Mouse (Mus musculus) heart, postnatal 14 days (tissue): ENCODE data around the gene Myo1c. TPM values are rescaled to one million over a fixed set of nuclear protein-coding genes. Genes with fewer than 3 reads are reported as not detected.
A peak's percentile ranks its signal among the peaks of the same experiment; 100 is the strongest.

Experiments
- DNase-seq, 2 experiments: peaks; one replicate each; pipeline ENCODE4 v3.0.0; 2021 to 2022
- intact Hi-C: fragments of 180-260 bp; cut with DNase I; formaldehyde crosslinking; loops from one replicate; pipeline ENCODE4 v1.15.1; 2025
- long read RNA-seq, 2 experiments: library from polyadenylated mRNA; stranded (forward); transcript quantifications; one replicate each; pipeline ENCODE4 v2.0.0; 2021
- total RNA-seq, 2 experiments: library from RNA; stranded (reverse); gene quantifications; 2 replicates each; pipeline ENCODE4 v1.2.3; 2021

The Myo1c gene
- 100 to 1,000 TPM; 136 to 143 TPM for total RNA-seq
- long read RNA-seq, experiment 1, full-length matches to known transcripts: 74 of 119 reads
- long read RNA-seq, experiment 1, partial matches to known transcripts: 33 of 119 reads
- long read RNA-seq, experiment 1, other reads (novel, unspliced or antisense): 12 of 119 reads
- long read RNA-seq, experiment 2, full-length matches to known transcripts: 79 of 130 reads
- long read RNA-seq, experiment 2, partial matches to known transcripts: 42 of 130 reads
- long read RNA-seq, experiment 2, other reads (novel, unspliced or antisense): 9 of 130 reads

DNA sequence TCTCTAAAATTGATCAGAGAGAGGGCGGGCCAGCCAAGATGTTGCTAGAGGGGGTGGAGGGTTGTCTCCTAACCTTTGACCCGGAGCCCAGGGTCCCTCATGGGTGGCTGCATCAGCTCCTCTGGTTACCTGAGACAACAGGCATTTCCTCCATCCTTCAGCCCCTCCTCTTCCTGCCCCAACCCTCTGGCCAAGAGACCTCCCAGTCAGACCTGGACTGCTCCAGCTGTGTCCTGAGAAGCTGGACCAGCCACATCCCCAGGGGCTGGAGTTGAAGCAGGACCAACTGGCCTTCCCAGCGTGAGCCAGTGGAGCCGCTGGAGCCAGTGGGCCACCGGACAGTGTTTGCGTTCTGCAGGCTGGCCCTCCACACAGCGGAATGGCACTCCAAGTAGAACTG is at the start of gene Myo1c:
Gene Myo1c (plus strand): TSS at position 194 of the 400 bp plus-strand sequence.
- intact Hi-C loops: no loop called here
- peak; percentile 78 to 81 for DNase-seq

- intact Hi-C loops: no loop called here
- DNase-seq: no peak
These were observed 45.5 kb upstream of the Myo1c start for GRCm38 (mm10) chr11:75604826-75605225.

DNA sequence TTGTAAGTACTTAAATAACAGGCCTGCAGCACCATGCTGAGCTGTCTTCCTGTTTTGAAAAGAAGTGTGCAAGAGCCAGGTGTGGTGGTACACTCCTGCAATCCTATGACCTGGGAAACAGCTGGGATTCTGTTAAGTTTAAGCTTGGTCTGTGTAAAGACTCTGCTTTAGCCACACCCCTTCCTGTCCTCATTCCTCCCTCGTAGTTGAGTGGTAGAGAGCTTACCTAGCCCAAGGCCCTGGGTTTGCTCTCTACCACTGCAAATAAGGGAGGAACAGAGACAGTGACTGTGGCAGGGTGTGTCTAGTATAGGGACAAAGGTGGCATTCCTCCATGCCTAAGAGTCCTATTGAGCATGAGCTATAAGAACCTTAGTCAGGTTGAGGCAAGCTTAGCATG is 45.0 kb upstream of the Myo1c start:
- DNase-seq: no peak
- intact Hi-C loops: no loop called here

GRCm38 (mm10) chr11:75608776-75609175 is 41.5 kb upstream of the Myo1c start:
- DNase-seq: no peak
- intact Hi-C loops: no loop called here

DNA sequence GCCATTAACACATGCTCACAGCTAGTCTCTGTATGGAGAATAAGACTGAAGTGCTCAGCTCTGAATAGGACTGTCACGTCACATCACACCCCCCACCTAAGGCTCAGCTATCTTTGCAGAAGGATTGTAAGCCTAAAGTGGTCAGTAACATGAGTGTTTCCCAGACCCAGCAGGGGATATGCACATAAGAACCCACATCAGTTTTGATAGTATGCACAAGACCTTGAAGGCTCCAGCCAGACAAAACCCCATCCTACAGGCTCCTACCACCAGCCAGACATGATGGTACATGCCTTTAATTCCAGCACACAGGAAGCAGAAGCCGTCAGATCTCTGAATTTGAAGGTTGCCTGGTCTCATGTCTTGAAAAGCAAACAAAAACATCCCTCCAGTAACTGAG is 40.3 kb upstream of the Myo1c start:
- DNase-seq: no peak
- intact Hi-C loops: no loop called here

DNA sequence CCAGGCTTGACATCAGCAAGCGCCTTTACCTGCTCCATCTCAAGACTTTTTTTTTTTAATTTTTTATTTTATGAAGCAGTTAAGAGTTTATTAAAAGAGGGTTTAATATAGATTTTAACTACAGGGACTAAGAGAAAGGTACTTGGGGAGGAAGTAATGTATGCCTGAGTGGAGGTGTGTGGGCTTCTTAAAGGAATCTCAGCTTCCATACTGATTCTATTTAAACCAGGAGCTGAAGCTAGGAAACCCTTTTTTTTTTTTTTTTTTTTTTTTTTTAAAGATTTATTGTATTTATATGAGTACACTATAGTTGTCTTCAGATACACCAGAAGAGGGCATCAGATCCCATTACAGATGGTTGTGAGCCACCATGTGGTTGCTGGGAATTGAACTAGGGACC is 35.5 kb upstream of the Myo1c start:
- DNase-seq: no peak
- intact Hi-C loops: no loop called here

DNA sequence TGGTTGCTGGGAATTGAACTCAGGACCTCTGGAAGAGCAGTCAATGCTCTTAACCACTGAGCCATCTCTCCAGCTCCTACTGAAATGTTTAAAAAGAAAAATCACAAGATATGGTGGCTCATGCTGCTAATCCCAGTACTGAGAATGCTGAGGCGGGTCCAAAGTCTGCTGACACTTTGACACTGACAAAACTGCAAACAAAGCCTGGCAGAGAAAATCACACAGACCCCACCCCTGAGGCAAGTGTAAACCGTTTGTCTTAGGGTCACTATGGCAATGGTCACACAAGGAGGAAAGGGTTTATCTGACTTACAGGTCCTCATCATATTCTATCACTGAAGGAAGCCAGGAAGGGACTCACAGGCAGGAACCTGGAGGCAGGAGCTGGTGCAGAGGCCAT is 34.7 kb upstream of the Myo1c start:
- intact Hi-C loops: no loop called here
- no peak for DNase-seq

DNA sequence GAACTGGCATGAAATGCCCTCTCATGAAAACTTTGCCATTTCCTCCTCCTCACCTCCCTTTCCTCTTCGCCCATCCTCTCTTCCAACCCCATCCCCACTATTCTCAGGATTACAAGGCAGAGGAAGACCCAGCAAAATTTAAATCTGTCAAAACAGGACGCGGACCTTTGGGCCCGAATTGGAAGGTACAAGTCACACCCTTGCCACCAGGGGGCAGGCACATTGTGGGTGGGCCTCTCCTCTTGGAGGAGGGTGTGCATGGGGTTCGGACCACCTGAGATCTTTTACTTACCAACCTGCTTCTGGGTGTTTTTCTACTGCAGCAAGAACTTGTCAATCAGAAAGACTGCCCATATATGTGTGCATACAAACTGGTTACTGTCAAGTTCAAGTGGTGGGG is 31.2 kb upstream of the Myo1c start:
- intact Hi-C loops: no loop called here
- DNase-seq: peak in 1 of 2 experiments; percentile 44

GRCm38 (mm10) chr11:75620136-75620780 is 30.0 kb upstream of the Myo1c start:
- intact Hi-C loops: no loop called here
- peak; percentile 48 to 66 for DNase-seq

- intact Hi-C loops: no loop called here
- no peak for DNase-seq
These were observed 28.9 kb upstream of the Myo1c start for GRCm38 (mm10) chr11:75621426-75621825.

DNA sequence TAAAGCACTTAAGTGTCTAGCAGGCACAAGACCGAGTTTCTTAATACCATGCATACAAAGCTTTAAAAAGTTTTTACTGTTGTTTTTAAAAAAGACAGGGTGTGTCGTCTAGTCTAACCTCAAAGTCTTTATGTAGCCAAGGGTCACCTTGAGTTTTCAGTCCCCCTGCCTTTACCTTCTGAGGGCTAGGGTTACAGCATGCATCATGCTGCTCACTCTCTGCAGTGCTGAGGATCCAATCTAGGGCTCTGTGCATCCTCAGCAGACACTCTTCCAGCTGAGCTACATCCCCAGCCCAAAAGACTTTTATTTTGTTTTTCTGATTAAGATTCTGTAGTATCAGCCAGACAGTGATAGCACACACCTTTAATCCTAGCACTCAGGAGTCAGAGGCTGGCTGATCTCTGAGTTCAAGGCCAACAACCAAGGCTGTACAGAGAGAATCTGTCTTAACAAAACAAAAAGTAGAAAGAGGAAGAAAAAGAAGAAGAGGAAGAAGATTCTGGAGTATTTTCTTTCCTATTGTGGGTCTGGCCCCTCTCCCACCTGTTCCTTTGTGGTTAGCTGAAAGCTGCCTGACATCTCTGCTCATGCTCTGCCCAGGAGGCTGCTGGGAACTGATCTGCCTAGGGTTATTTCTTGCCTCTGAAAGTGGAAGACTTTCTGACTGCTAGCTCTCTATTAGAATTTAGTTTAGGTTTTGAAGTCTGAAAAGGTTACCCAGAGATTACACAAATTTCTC is 27.5 kb upstream of the Myo1c start:
- intact Hi-C loops: no loop called here
- no peak for DNase-seq

DNA sequence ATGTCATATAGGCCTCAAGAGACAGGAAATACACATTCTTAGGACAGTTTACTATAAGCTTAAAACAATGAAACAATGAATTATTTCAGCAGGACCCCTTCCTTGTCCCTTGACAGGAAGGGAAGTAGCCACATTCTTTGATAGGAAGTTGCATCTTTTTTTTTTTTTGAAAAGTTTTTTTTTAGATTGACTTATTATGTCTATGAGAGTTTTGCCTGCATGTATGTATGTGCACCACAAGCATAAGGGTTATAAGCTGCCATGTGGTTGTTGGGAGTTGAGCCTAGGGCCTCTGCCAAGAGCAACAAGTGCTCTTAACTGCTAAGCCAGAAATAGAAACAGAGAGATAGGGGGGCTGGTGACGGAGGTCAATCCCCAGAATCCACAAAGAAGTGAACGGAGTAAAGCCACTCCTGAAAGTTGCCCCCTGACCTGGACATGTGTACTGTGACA is 26.2 kb upstream of the Myo1c start:
- intact Hi-C loops: no loop called here
- peak; percentile 27 to 53 for DNase-seq

GRCm38 (mm10) chr11:75625820-75626219 is 24.5 kb upstream of the Myo1c start:
- intact Hi-C loops: no loop called here
- DNase-seq: no peak

DNA sequence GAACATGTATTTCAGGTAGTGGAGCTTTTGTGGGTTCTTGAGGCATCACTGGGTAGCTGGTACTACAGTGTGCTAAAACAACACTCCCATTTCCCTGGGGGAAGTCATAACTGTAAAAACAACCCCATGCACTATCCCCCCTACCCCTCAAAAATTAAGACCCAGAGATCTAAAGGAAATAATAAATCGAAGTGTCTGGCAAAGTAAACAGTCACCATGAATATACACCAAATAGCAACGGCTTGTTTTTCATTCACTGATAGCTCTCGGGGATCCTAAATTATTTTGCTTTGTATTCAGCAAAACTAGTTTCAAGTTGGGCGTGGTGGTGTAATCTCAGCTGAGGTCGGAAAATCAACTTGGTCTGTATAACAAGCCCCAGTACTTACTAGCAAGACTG is 20.2 kb upstream of the Myo1c start:
- intact Hi-C loops: loop anchor here (2.0 to 5.0 kb wide), 2 partner anchors 51 to 122 kb away; no protein-coding TSS in a partner anchor
- no peak for DNase-seq

GRCm38 (mm10) chr11:75630645-75631229 is 19.6 kb upstream of the Myo1c start, which contains the start of gene Inpp5k:
Gene Inpp5k, plus strand, starts transcription at chr11:75630988.
- DNase-seq: peak; percentile 96
- intact Hi-C loops: loop anchor here (2.0 to 5.0 kb wide), 2 partner anchors 50 to 122 kb away; no protein-coding TSS in a partner anchor

DNA sequence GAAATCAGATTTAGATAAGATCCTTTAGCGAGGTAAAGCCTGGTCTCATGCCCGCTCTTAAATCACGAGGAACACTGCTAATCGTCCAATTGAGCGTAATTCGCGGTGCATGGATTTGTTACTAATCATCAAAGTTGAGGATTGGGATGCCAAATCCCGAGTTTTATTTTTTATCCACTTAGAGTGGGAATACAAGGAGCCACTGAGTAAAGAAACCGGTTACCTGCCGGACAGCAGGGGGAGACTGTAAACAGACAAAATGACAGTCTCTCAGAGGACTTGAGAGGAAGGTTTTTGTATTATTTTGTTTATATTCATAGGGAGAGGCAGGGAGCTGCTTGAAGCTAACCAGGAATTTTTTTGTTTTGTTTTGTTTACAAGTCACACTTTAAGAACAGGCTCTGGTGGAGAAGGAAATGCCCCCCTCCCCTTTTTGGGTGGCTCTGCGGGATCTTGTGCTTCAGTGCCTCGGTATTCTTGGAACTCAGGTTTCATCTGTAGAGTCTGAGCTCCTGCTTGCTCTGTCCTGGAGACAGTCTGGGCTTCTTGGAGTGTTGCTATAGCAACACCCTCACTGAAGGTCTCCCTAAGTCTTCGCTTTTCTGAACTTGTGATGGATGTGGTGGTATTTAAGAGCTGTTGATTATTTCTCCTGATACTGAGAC is 18.6 kb upstream of the Myo1c start:
- intact Hi-C loops: loop anchor here (2.0 to 5.0 kb wide), 3 partner anchors 17 to 121 kb away; no protein-coding TSS in a partner anchor

GRCm38 (mm10) chr11:75632921-75633320 is 17.4 kb upstream of the Myo1c start:
- intact Hi-C loops: loop anchor here (2.0 to 5.0 kb wide), 2 partner anchors 16 to 119 kb away; no protein-coding TSS in a partner anchor
- no peak for DNase-seq

More for the DNA sequence above, 18.6 kb upstream of the Myo1c start:
- DNase-seq: peak in 1 of 2 experiments; percentile 31

- intact Hi-C loops: loop anchor here (5.0 kb wide), 1 partner anchor 118 kb away; no protein-coding TSS in a partner anchor
- no peak for DNase-seq
These were observed 15.5 kb upstream of the Myo1c start for GRCm38 (mm10) chr11:75634801-75635200.

DNA sequence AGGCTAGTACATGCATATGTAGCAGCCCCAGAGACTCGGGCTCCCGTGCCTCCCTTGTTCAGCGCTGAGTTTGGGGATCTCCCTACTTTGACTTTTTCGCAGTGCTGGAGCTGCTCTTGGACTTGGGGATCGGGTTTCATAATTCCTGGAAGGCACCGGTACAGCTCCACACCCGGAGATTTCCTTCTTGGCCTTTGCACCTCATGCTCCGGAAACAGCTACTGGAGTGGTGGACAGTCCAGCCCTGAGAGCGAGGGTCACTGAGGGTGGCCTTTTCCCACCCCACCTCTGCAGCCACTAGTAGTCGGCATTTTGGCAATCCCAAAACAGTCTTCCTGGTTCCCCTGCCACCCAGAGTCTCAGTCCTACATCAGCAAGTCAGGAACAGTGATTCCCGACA is 15.0 kb upstream of the Myo1c start:
- intact Hi-C loops: no loop called here
- DNase-seq: peak in 1 of 2 experiments; percentile 40

DNA sequence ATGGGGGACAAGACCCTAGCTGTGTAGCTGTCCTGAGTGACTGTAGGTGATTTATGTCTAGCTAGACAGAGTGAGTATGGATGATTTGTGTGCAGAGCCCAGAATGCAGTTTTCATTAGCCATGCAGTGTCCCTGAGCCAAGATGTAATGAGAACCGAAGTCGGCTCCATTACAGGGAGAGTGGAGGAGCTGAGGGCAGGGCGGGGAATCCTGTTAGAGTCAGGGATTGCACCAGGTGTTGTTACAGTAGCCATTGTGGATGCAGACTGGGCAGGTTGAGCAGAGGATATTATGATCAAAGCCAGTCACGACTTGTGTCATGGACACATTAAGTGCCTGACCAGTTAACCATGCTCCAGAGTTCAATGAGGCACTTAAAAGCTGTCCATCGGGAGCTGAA is 7.0 kb upstream of the Myo1c start:
- intact Hi-C loops: no loop called here
- no peak for DNase-seq
